Mouse (Mus musculus): ENCODE measurements around the gene Phb.

The Phb gene

DNA sequence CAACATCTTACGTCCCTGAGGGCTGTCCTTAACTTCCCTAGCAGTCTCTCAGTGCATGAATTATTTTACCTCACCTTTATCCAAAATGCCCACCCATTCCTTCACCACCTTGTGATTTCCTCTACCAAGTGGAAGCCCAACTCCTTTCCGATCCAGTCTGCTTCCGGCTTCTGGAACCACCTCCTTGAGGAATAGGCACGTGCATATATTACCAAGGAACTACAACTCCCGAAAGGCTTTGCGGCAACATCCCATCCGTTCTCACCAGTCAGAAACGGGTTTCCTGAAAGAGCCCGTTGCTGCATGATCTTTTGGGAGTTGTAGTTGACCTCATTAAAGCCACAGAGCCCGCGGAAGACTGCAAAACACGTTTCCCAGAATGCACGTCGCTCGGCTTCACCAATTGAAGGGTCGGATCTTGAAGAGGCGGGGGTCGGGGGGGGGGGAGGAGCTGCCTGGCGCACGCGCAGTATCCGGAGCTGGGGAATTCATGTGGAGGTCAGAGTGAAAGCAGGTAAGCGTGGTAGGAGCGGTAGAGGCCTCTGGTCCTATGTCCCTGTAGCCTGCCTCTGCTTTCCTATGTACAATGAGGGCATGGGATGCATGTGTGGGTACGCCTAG lies at the start of gene Phb:
TSS of gene Phb (plus strand) at position 429 of the 621 bp plus-strand sequence.
- peak; percentile 93 for DNase-seq (ENCODE audit: extremely low spot score, low spot score)

DNA sequence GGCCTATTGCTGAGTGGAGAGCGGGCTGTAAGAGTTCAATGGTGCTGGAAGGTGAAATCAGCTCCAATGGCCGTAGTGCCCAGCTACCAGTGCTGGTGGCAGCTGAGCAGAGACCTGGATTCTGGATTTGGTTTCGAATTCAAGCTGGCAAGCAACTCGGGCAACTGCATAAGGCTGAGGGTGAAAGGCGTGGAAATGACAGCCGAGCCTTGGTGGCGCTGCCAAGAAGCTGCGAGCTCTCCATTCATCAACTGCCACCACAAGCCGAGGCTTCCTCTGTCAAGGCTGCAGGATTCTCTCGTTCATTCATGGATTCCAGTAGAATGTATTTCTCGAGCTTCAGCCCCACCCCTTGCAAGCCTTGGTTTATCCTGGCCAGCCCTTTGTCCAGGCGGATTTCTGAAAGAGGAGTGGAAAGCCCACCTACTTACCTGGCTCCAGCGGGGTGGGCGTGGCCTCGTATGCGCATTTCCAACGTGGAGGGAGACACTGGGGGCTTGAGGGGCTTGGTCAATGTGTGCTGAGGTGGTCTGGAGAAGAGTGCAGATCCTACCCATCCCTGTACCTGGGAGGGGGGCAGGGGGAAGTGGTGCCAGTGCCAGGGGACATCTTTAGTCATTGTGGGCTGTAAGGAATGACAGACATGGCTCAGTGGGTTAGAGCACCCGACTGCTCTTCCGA lies 48.8 kb upstream of the Phb start:
- no peak for DNase-seq (ENCODE audit: extremely low spot score, low spot score)

- DNase-seq (ENCODE audit: extremely low spot score, low spot score): no peak
Measured at GRCm38 (mm10) chr11:95619081-95619480, 47.7 kb upstream of the Phb start.

- DNase-seq (ENCODE audit: extremely low spot score, low spot score): no peak
Measured at GRCm38 (mm10) chr11:95619886-95620444, 46.8 kb upstream of the Phb start.

DNA sequence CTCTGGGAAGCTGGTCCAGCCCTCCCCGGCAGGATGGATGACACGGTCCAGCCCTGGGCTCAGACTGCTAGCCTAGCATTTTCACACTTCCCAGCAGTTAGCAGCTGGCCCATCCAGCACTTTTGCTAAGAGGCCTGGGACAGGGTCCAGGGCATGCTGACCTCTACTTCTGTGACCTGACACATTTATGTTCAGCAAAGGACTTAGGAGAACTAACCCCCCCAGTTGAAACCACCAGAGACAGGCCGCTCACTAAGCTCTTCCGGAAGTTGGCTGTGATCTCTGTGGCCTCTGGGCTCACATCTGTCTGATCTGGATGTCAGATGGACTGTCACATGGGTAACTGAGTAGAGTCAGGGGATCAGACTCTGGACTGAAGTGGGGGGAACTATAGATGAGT lies 45.7 kb upstream of the Phb start:
- DNase-seq (ENCODE audit: extremely low spot score, low spot score): no peak

- DNase-seq (ENCODE audit: extremely low spot score, low spot score): no peak
Measured at GRCm38 (mm10) chr11:95621541-95622130, 45.1 kb upstream of the Phb start.

DNA sequence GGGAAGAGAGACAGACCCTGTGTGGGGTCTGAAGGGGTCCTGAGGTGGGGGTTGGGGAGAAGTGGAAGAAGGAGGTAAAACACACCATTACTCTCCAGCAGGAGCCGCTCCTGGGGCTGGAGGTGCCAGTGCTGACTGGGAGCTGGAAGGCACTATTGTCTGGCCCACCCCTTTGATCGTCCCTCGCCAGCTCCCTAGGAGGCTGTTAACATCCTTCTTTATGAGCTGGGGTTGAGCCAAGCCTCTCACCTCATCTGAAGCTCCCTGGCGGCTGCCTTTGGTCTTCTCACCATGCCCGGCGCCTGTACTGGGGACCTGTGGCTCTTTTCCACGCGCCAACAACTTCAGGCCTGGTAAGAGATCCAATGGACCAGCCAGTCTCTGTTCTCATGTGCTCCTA lies 44.3 kb upstream of the Phb start:
- DNase-seq (ENCODE audit: extremely low spot score, low spot score): no peak

GRCm38 (mm10) chr11:95630558-95630957 lies 36.2 kb upstream of the Phb start:
- no peak for DNase-seq (ENCODE audit: extremely low spot score, low spot score)

DNA sequence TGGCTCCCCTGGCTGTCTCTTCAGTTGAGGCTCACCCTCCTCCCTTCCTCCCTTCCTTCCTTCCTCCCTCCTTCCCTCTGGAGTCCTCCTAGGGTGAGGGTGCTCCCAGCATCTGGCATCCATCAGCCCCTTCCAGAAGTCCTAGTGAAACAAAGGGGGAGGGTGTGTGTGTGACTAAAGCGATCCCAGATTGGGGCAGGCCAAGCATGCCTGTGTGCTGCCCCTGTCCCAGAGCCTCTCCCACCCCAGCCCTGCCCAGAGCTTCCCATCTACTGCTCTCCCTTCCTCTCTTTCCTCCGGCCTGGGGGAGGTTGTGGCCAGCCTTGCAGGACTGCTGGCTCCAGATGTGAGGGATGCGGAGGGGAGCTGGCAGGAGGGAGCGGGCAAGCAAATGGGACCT lies 35.5 kb upstream of the Phb start:
- DNase-seq (ENCODE audit: extremely low spot score, low spot score): peak; percentile 61

DNA sequence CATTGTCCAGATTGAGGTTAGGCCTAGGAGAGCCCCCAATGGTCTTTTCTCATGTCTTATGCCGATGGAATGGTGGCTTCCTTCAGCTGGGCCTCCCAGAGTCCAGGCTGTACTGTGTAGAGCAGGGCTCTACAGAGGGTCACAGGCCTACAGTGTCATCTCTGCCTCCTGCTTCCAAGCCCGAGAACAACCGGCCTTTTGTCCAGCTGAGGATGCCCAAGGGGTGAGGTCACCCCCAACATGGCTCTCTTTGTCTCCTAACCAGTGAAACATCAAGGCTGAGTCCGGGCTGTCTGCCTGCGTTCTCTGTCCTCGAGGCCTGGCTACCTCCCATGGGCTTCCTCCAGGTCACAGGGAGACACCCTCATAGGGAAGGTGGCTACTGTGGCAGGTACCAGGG lies 34.3 kb upstream of the Phb start:
- no peak for DNase-seq (ENCODE audit: extremely low spot score, low spot score)

DNA sequence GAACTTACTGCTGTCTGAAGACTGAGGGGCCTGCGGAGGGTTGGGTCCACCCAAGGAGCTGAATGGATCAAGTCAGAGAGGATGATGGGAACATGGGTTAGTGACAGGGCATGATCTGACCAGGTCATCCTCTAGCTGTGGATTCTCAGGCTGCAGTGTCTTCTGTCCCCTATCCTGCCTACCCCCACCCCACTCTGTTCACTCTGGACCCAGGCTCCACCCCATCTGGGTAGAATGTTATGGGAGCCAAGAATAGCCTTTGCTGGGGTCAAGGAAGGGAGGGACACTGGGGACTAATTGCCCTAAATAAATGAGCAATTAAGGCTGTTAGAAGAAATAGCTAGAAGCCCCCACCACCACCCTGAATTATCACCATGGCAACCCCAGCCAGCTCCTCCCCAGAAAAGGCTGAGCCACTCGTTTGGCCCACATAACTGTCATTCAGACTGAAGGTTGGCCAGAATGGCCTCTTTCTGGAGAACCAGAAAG lies 33.2 kb upstream of the Phb start:
- no peak for DNase-seq (ENCODE audit: extremely low spot score, low spot score)

DNA sequence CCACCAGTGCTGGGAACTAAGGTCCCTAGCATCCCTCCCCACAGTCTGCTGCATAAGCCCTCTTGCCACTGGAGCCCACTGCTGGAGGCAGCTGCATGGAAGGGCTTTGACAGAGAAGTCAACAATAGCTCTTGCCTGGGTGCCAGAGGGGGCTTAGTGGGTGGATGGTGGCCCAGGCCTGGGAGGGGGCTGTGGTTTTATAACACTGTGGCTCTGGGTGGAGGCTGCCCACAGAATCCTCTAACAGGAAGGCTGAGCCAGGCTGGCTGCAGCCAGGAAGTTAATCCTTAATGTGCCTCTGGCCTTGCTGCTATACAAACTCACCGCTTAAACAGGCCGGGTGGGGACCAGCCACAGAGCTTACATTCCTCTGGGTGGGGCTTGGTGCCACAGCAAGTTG lies 31.7 kb upstream of the Phb start:
- no peak for DNase-seq (ENCODE audit: extremely low spot score, low spot score)

- peak; percentile 19 for DNase-seq (ENCODE audit: extremely low spot score, low spot score)
Measured at GRCm38 (mm10) chr11:95640751-95641150, 26.0 kb upstream of the Phb start.

GRCm38 (mm10) chr11:95642534-95643280 lies 24.1 kb upstream of the Phb start:
- DNase-seq (ENCODE audit: extremely low spot score, low spot score): peak; percentile 13

DNA sequence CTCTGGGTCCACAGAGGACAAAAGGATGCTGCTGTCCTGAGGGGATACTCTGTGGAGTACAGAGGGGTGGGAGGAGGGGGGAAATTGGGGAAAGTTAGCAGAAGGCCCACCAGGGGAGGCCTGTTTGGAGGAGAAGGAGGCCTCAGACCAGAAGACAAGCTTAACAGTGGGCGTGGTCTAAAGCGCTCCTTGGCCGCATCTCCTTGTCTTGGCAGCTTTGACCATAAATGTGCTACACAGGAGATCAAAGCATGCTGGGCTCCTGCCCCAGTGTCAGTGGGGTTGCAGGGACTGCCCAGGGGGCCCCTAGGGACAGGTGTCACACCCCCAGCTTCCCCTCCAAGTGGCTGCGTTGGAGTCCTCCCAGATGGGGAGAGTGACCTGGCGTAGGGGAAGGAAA lies 22.9 kb upstream of the Phb start:
- DNase-seq (ENCODE audit: extremely low spot score, low spot score): peak; percentile 14

DNA sequence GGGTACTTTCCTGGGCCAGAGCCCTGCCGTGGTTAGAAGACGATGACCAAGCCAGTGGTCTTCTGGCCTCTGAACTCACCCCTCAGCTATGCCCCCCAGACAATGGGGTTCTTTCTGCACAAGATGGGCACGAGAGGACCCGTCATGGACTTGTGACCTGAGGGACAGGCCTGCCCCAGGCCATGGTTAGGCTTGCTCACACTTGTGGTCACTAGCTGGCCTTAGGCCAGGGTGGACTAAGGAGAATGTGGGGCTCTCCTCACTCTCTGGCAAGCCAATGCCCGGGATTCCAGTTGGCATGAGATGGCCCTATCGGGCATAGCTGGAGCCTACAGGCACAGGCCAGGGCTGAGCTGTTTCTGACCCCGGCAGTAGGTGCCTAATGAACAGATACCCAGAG lies 22.4 kb upstream of the Phb start:
- peak; percentile 23 for DNase-seq (ENCODE audit: extremely low spot score, low spot score)

DNA sequence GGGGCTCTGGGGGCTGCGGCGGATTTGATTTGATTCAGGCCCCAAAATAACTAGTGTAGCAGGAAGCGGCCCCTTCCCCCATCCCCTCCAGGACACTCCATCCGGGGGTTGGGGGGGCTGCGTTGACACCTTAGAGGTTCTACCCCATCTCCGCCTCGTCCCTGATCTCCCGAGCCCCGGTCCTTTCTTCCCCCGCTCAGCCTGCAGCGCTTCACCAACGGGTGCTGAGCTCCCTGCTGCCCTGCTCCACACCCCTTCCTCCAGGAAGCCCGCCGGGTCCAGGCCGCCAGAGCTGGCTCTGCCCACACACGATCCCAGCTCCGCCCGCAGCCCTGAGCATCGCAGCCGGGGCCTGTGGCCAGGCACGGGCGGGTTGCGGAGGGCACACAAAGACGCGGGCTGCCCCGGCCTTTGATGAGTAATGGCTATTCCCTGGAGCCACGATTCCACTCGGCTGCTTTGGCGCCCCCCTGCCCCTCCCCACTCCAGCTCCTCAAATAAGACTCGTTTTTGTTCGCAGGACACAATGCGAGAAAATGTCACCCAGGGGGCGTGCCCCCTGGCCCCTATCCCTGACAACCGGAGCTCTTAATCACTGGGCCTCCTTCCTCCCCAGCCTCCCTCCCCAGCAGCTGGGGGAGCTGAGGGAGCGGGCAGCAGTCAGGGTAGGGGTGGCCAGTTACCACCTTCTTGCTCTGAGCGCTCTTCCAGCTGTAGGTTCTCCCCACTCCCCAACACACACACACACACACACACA lies 21.2 kb upstream of the Phb start:
- peak; percentile 87 for DNase-seq (ENCODE audit: extremely low spot score, low spot score)

DNA sequence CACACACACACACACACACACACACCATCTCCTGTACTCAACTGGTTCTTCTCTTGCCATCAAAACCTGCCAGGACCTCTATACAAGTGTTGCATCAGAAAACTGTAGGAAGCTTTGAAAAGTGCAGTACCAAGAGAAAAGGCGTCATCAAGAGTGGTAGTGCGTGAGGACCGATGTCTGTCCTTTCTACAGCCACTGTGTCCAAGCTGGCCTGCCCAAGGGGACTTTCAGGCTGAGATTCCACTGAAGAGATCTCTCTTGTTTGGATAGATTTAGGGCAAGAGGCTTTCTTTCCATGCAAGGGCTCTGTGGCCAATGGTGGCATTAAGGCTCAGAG lies 20.6 kb upstream of the Phb start:
- DNase-seq (ENCODE audit: extremely low spot score, low spot score): no peak

DNA sequence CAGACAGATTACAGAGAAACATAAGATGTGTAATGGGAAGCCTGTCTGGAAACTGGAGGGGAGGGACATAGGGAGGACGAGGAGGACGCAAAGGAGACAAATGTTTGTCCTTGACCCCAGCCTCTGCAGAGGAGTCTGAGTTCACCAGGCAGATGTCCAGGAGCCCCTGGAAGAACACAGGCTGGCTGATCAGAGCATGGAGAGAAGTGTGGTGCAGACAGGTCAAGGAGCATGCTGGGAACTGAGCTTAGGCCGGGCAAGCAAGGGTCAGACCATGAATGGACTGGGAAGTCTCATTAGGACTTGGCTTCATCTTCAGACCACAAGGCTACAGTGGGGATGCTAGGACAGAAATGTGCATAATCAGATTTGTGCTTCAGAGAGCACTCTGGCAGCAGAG lies 19.0 kb upstream of the Phb start:
- no peak for DNase-seq (ENCODE audit: extremely low spot score, low spot score)

DNA sequence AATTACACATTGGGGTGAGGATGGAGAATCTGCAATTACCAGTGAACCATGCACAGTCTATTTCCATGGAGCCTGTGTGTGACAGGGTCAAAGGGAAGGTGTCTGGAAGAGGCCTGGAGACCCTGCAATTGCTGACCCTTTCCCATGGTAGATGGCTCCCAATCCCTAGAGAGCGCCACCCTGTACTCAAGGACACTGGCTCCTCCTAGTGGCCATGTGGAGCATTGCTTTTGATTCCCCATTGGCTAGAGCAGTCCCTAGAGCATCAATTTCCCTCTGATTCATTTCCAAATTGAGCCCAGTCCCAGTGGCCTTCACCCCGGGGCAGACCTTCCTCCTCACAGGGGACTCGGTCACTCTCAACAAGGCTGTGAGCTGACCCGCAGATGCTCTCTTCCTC lies 17.9 kb upstream of the Phb start:
- peak; percentile 87 for DNase-seq (ENCODE audit: extremely low spot score, low spot score)

GRCm38 (mm10) chr11:95649560-95649959 lies 17.2 kb upstream of the Phb start:
- DNase-seq (ENCODE audit: extremely low spot score, low spot score): no peak

All from neural tube, embryonic 10.5 days (tissue).